Mouse (Mus musculus): ENCODE measurements at regions not wholly inside any gene's neighbourhood (a gene's known extent, or its start where the extent isn't known, plus 50 kb on each side); places are given as distances from the start of the nearest gene placed in this dataset.

- DNase-seq = no peak
Observed at GRCm38 (mm10) chr10:117554533-117554932, 74.8 kb upstream of the Cpm start.

- DNase-seq = no peak
Observed at GRCm38 (mm10) chr10:117553211-117554186, 75.8 kb upstream of the Cpm start.

GRCm38 (mm10) chr10:117552049-117552652 lies 77.1 kb upstream of the Cpm start:
- DNase-seq = no peak

- no peak for DNase-seq
Observed at GRCm38 (mm10) chr10:117551234-117552048, 77.9 kb upstream of the Cpm start.

- no peak for DNase-seq
Observed at GRCm38 (mm10) chr10:117549854-117550605, 79.3 kb upstream of the Cpm start.

GRCm38 (mm10) chr10:117549506-117549830 lies 79.8 kb upstream of the Cpm start:
- DNase-seq = no peak

GRCm38 (mm10) chr10:117548775-117549505 lies 80.4 kb upstream of the Cpm start:
- DNase-seq = no peak

- DNase-seq = no peak
Observed at GRCm38 (mm10) chr10:117548262-117548661, 81.0 kb upstream of the Cpm start.

GRCm38 (mm10) chr10:117547275-117547674 lies 82.0 kb upstream of the Cpm start:
- no peak for DNase-seq

- no peak for DNase-seq
Observed at GRCm38 (mm10) chr10:117545842-117546631, 83.3 kb upstream of the Cpm start.

GRCm38 (mm10) chr10:117544680-117545546 lies 84.4 kb upstream of the Cpm start:
- DNase-seq = no peak

GRCm38 (mm10) chr10:117543995-117544679 lies 85.2 kb upstream of the Cpm start:
- DNase-seq = no peak

GRCm38 (mm10) chr10:117543696-117543950 lies 85.7 kb upstream of the Cpm start:
- no peak for DNase-seq

- no peak for DNase-seq
Observed at GRCm38 (mm10) chr10:117542886-117543695, 86.2 kb upstream of the Cpm start.

- DNase-seq = no peak
Observed at GRCm38 (mm10) chr10:117542351-117542750, 86.9 kb upstream of the Cpm start.

GRCm38 (mm10) chr10:117541487-117541886 lies 87.8 kb upstream of the Cpm start:
- DNase-seq = no peak

- no peak for DNase-seq
Observed at GRCm38 (mm10) chr10:117540747-117541398, 88.4 kb upstream of the Cpm start.

GRCm38 (mm10) chr10:117540112-117540594 lies 89.1 kb upstream of the Cpm start:
- no peak for DNase-seq

Data from thymus, postnatal 4 days (tissue).